Mouse (Mus musculus): Measurements from ENCODE around the gene Gm45234. TPM values are rescaled to one million over a fixed set of nuclear protein-coding genes. Genes with fewer than 3 reads are reported as not detected.

Gene Gm45234
- total RNA-seq, 1 experiment from 2014 or later: not detected

DNA sequence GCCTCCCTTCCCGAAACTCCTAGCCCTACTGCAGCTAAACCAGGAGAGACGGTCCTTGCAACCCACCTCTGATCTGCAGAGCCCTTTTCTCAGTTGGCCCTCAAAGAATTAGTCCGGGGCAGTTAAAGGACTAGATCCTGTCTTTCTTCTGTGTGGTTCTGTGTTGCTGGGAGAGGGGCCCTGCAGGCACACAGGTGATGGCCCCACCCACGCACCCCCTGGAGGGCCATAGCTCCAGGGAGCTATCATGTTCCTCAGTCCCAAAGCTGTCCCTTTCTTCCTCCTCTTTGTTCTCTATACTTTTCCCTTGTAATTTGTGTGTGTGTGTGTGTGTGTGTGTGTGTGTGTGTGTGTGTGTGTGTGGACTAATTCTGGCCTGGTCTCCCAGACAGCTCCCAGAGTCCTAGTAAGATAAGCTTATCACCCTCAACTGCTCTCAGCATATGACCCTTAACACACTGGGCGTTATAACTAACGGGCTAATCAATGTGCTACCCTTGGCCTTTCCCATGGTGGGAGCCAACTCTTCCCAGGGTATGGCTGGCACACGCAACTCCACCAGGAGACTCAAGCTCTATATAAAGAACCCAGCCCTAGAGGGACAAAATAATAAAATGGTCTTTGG is 36.4 kb downstream of the Gm45234 start:
- no peak for ATAC-seq (ENCODE audit: extremely low read depth, insufficient number of reproducible peaks, low FRiP score, poor library complexity, severe bottlenecking)

- no peak for ATAC-seq (ENCODE audit: extremely low read depth, insufficient number of reproducible peaks, low FRiP score, poor library complexity, severe bottlenecking)
These were observed 37.1 kb downstream of the Gm45234 start for GRCm38 (mm10) chr6:124718703-124719102.

DNA sequence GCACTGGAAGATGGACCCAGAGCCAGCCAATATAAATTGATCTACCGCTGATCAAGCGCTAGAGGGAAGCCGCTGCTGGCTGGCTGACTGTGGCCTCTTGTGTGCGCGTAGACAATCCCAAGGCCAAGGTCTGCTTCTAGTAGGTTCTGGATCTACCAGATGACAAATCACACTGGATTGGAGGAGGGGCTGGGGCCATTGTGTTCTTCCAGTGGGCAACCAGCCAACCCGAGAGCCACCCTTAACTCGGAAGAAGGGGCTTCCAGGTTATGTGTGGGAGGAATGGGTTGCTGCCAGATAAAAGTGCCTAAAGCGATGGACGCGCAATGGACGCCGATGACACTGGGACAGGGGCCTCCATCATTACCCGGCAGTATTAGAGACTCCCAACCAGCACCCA is 37.9 kb downstream of the Gm45234 start:
- ATAC-seq (ENCODE audit: extremely low read depth, insufficient number of reproducible peaks, low FRiP score, poor library complexity, severe bottlenecking): no peak

DNA sequence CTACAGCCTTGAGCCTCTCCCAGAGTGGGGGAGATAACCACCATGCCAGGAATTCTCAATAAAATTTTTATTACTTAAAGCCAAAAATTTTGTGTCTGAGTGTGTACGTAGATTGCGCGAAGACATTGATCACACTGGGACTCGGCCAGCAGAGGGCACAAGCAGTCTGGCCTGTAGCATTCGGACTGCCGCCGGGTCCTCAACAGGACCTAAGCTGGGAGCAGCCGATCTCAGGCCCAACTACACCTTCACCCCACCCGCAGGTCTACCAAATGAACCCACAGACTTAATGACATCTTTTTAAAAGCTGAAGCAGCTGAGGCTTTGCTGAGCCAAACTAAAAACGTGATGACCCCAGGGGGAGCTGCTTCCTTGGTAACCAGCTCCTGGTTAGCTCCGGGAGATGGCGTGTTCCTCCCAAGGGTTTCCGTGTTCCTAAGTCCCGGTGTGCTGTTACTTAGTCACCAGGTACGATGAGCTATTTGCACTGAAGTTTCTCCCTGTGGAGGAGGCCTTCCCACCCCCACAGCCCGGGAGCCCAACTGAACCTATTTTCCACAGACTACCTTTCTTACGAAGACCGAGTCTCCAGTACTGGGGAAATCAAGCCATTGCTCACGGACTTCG is 38.8 kb downstream of the Gm45234 start:
- peak; percentile 57 for ATAC-seq (ENCODE audit: extremely low read depth, insufficient number of reproducible peaks, low FRiP score, poor library complexity, severe bottlenecking)

- no peak for ATAC-seq (ENCODE audit: extremely low read depth, insufficient number of reproducible peaks, low FRiP score, poor library complexity, severe bottlenecking)
These were observed 42.9 kb downstream of the Gm45234 start for GRCm38 (mm10) chr6:124712918-124713317.

GRCm38 (mm10) chr6:124711824-124712782 is 43.7 kb downstream of the Gm45234 start, which contains the start of the genes Emg1 and Phb2:
Gene Emg1, minus strand, starts transcription at chr6:124712178.
Gene Phb2, plus strand, starts transcription at chr6:124712336.
- peak; percentile 97 for ATAC-seq (ENCODE audit: extremely low read depth, insufficient number of reproducible peaks, low FRiP score, poor library complexity, severe bottlenecking)

GRCm38 (mm10) chr6:124708289-124708889 is 47.4 kb downstream of the Gm45234 start:
- ATAC-seq (ENCODE audit: extremely low read depth, insufficient number of reproducible peaks, low FRiP score, poor library complexity, severe bottlenecking): no peak

- no peak for ATAC-seq (ENCODE audit: extremely low read depth, insufficient number of reproducible peaks, low FRiP score, poor library complexity, severe bottlenecking)
These were observed 49.7 kb downstream of the Gm45234 start for GRCm38 (mm10) chr6:124706061-124706627.

- no peak for ATAC-seq (ENCODE audit: extremely low read depth, insufficient number of reproducible peaks, low FRiP score, poor library complexity, severe bottlenecking)
These were observed 51.4 kb downstream of the Gm45234 start for GRCm38 (mm10) chr6:124704417-124704816.

GRCm38 (mm10) chr6:124703789-124704188 is 52.0 kb downstream of the Gm45234 start:
- no peak for ATAC-seq (ENCODE audit: extremely low read depth, insufficient number of reproducible peaks, low FRiP score, poor library complexity, severe bottlenecking)

GRCm38 (mm10) chr6:124702784-124703103 is 53.1 kb downstream of the Gm45234 start:
- peak; percentile 88 for ATAC-seq (ENCODE audit: extremely low read depth, insufficient number of reproducible peaks, low FRiP score, poor library complexity, severe bottlenecking)

- ATAC-seq (ENCODE audit: extremely low read depth, insufficient number of reproducible peaks, low FRiP score, poor library complexity, severe bottlenecking): no peak
These were observed 53.6 kb downstream of the Gm45234 start for GRCm38 (mm10) chr6:124702102-124702783.

DNA sequence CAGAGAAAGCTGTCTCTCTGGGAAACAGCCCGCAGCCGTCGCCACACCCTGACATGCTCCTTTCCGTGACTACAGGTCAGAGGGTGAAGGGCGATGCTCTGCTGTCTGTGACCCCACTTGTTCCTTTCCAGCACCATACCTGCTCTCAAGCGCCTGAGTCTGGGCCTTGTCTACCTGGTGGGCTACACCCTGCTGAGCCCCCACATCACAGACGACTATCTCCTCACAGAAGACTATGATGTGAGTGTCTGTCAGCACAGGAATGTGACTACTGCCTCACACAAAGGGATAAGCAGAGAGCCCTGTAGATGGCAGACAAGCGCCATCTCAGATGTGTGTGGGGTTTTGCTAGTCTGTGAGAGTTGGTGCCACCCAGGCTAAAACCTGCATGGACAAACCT is 54.5 kb downstream of the Gm45234 start:
- no peak for ATAC-seq (ENCODE audit: extremely low read depth, insufficient number of reproducible peaks, low FRiP score, poor library complexity, severe bottlenecking)

- ATAC-seq (ENCODE audit: extremely low read depth, insufficient number of reproducible peaks, low FRiP score, poor library complexity, severe bottlenecking): no peak
These were observed 55.7 kb downstream of the Gm45234 start for GRCm38 (mm10) chr6:124699962-124700610.

GRCm38 (mm10) chr6:124699366-124699765 is 56.5 kb downstream of the Gm45234 start:
- no peak for ATAC-seq (ENCODE audit: extremely low read depth, insufficient number of reproducible peaks, low FRiP score, poor library complexity, severe bottlenecking)

GRCm38 (mm10) chr6:124698751-124699150 is 57.1 kb downstream of the Gm45234 start:
- no peak for ATAC-seq (ENCODE audit: extremely low read depth, insufficient number of reproducible peaks, low FRiP score, poor library complexity, severe bottlenecking)

DNA sequence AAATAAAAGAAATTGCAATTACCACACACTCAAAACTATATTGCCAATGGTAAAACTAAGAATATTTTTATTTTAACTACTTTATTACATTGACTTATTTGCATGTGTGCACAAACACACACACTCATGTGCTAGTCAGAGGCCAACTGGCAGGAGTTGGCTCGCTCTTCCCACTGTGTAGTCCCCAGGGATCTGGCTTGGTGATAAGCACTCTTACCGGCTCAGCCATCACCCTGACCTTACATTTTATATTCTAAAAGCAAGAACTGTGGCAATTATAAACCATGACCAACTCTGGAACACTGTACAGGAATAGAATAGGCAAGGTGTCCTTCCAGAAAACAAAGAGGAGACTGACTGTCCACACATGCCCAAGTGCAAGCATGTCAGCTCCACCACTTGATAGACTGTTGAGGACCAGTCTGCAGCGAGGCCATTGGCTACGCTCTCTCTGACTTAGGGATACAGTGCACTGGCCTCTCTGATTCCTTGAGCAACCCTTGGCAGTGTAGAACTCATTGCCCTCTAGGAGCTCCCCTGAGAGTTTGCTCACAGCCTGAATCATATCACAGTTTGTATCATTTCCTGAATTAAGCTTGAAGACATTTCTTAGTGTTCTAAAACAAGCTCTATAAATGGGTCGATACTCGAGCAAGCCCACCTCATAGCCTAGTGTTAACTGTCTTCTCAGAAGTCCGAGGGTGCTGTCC is 59.2 kb downstream of the Gm45234 start:
- ATAC-seq (ENCODE audit: extremely low read depth, insufficient number of reproducible peaks, low FRiP score, poor library complexity, severe bottlenecking): no peak
